Mouse (Mus musculus) heart, adult 9 months (tissue): Measurements from ENCODE around the gene Ubald1.
A peak's percentile ranks its signal among the peaks of the same experiment; 100 is the strongest.

Source experiments
- DNase-seq, 2 experiments: peaks; one replicate each; pipeline ENCODE4 v3.0.0; 2022; ENCODE audit warnings: low spot score in 2 of 2

The Ubald1 gene

DNA sequence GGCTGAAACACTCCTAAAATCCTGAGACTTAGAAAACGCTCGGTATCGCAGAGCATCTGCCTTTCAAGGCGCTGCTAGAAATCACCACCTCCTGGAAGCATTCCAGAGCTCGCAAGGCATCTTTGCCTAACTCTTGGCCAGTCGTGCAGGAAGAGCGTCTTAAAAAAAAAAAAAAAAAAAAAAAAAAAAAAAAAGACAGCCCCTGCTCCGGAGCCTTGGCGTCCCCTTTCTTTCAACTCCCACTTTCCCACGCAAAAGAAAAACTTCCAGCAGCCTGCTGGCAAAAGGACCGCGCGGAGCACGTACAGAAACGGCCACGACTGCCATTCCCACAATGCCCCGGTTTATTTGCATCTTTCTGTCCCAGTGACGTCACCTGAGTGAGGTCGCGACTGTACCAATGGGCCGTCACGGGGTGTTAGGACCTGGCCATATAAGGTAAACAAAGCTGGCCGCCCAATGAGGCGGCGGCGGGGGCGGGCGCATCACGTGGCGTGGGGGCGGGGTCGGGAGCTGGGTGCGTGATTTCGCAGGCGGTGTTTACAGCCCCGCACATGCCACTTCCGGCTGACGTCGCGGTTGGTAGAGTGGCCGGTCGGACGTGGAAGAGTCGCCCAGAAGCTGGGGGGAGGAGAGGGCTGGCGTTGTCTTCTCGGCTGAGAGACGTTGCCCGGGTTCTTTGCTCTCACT lies at the start of gene Ubald1:
TSS of gene Ubald1 (minus strand) at position 180 of the 690 bp plus-strand sequence.
- peak; percentile 98 to 99 for DNase-seq

DNA sequence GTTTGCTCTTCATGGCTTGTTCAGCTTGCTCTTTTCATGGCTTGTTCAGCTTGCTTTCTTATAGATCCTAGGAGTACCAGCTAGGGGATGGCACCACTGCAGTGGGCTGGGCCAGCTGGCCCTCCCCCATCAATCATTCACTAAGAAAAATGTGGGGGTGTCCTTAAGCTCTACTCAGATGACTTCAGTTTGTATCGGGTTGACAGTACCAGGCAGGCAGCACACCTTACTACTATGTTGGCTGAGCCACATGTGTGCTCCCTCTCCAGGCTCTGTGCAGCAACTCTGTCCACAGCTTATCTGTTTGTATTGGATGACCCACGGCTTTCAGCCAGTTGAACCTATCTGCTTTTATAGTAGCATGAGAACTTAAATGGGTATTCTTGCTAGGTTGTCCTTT lies 48.4 kb upstream of the Ubald1 start:
- no peak for DNase-seq

DNA sequence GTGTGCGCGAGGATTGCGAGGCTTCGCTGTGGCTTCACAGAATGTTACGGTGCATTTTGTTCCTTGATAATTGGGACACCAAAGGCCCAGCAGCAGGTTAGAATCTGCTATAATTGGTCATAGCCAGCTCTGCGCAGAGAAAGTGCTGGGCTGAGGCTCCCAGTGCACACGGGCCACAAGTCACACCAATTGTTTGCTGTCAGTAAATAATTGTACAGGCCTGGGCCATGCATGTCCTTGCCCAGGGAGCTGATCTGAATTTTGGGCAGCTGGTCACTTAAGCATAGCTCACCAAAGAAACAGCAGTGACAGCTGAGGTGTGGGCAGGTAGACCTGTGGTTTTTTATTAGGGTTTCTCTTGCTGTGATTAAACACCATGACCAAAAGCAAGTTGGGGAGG lies 47.9 kb upstream of the Ubald1 start:
- DNase-seq, result no peak

DNA sequence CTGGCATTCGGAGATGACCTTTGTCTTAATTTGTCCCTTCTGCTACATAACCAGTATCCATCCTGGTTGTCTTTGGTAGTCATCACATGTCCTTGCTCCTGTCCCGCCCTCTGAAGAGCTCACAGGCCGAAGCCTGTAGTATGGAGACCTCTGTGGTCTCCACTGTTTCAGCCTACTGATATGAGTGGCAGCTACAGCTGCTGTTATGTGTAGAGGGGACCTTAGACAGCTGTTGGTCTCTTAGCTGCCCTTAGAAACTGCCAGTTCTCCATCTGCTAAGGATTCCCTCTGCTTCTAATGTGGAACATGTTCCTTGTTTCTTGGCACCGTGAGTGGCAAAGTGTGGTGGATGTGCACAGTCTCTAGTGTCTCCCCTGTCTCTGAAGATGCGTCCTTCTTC lies 43.9 kb upstream of the Ubald1 start:
- no peak for DNase-seq

- DNase-seq, result no peak
These were observed 42.4 kb upstream of the Ubald1 start for GRCm38 (mm10) chr16:4922481-4922880.

GRCm38 (mm10) chr16:4920556-4920955 lies 40.4 kb upstream of the Ubald1 start:
- DNase-seq, result no peak

DNA sequence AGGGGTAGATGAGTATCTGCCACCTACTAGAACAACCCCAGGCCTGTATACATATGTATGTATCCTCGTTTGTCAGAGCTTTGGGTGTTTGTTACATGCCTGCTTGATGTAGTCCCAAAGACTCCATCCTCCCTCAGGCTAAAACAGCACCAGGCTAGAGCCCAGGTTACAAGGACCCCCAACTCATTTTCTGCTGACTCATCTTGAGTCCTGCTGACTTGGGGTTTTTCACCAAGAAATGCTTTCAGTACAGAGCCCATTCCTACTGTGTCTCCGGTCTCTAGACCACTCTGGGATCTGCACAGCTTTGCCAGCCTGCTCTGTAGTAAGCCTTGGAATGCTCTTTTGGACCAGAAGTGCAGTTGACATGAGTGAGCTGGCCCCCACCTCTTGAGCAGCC lies 36.5 kb upstream of the Ubald1 start:
- DNase-seq, result no peak

GRCm38 (mm10) chr16:4915931-4916330 lies 35.8 kb upstream of the Ubald1 start:
- no peak for DNase-seq

GRCm38 (mm10) chr16:4913783-4914735 lies 33.9 kb upstream of the Ubald1 start:
- DNase-seq, result peak; percentile 70 to 89

- peak in 1 of 2 experiments; percentile 28 for DNase-seq
These were observed 33.0 kb upstream of the Ubald1 start for GRCm38 (mm10) chr16:4912907-4913782.

GRCm38 (mm10) chr16:4912074-4912648 lies 32.0 kb upstream of the Ubald1 start:
- no peak for DNase-seq

DNA sequence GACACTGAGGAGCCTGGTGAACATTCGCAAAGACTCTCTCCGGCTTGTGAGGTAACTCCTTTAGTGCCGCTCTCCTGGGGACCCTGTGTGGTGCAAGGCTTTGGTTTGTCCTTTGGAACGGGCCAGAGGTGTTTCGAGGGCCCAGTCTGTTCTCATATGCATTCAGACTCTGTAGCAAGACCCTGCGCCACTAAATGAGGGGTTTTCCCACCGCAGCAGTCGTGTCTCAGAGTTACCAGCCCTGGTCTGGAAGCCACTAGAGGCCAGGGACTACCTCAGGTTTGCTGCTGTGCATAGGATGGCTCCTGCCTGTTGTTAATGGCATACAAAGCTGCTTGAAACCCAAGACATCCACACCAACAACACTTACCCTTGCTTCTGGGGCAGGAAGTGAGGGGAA lies 30.6 kb upstream of the Ubald1 start:
- no peak for DNase-seq

- no peak for DNase-seq
These were observed 29.6 kb upstream of the Ubald1 start for GRCm38 (mm10) chr16:4909745-4910144.

DNA sequence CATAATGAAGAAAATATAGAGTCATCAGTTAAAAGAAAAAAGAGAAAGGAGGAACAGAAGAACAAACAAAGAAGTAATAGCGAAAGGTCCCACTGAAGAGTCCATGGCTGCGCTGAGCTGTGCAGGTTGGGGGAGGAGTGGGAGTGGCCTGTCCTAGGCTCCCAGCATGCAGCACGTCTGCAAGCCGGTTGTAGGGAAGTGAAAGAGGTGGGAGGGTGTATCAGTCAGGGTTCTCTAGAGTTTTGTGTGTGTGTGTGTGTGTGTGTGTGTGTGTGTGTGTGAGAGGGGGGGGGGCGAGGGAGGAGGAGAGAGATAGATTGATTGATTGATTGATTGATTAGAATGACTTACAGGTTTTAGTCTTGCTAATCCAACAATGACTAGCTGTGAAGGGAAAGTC lies 27.9 kb upstream of the Ubald1 start:
- no peak for DNase-seq

GRCm38 (mm10) chr16:4907386-4907785 lies 27.3 kb upstream of the Ubald1 start:
- no peak for DNase-seq

DNA sequence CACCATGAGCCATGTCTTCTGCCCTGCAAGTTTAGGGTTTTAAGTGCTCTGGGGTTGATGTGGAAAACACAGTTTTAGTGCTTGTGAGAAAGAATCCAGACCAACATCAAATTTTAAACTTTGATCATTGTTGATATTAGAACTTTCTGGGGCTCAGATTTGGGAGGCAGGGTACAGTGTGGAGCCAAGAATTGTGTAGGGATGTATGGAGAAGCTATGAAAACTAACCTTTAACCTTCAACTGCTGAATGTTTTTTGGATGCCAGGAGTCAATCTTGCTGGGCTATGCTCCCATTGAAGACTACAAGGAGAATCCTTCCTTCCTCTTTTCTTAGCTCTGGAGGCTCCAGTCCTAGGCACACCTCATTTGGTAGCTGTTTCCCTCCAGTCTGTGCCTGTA lies 26.4 kb upstream of the Ubald1 start:
- DNase-seq, result no peak

- no peak for DNase-seq
These were observed 25.5 kb upstream of the Ubald1 start for GRCm38 (mm10) chr16:4905591-4905990.

- no peak for DNase-seq
These were observed 24.8 kb upstream of the Ubald1 start for GRCm38 (mm10) chr16:4904878-4905277.

- DNase-seq, result no peak
These were observed 23.5 kb upstream of the Ubald1 start for GRCm38 (mm10) chr16:4903491-4904102.

DNA sequence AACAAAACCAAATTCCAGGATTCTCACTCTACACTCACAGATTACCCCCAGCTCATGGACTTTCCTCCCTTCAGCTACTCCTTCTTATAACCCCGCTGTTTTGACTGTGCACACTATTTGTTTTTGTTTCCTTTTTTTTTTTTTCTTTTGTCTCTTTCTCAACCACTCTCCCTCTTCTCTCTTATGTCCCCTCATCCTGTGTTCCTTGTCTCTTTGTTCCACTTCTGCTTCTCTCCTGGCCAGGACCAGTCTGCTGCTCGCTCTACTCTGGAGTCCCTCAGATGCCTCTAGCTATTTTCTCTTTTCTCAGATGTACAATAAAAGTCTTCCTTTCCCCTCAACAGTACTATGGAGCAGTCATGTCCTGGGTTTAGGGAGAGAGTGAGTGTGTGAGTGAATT lies 22.3 kb upstream of the Ubald1 start:
- DNase-seq, result no peak

DNA sequence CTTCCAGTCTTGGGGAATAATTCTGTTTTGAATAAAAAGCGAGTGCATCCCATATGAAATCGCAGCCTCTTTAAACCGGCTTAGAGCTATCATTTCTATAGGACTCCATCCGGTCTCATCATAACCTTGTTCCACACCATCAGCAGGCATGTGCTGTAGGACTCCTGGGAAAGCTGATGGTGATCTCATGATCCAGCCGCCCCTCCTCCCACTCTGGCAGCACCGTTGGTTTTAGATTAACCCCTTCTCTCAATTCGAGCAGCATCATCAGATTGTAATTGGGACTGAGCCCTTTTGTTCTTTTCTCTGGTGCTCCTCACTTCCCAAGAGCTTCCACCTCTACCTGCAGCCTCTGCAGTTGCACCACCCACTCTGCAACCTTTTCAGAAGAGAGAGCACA lies 21.1 kb upstream of the Ubald1 start:
- no peak for DNase-seq
